Mouse (Mus musculus) bone marrow, adult 2 months (tissue): ENCODE data around the gene Gjb5.

Source experiments
- CTCF ChIP-seq: fragments of 200-500 bp; IDR thresholded peaks from 2 replicates; pipeline ENCODE4 v1.5.1; 2011; ENCODE audit warnings: low read length, control low read depth; ENCODE audit not compliant: control insufficient read depth, insufficient read depth
- POLR2A ChIP-seq: fragments of 200-500 bp; IDR thresholded peaks from 2 replicates; pipeline ENCODE4 v1.6.1; 2011; ENCODE audit warnings: low read depth, mild to moderate bottlenecking, control low read depth, low read length, borderline replicate concordance; ENCODE audit not compliant: control insufficient read depth

GRCm38 (mm10) chr4:127314585-127314984 lies 43.4 kb downstream of the Gjb5 start:
- TF ChIP-seq CTCF, result no peak
- TF ChIP-seq POLR2A, result no peak
